Mouse (Mus musculus) intestine, embryonic 15.5 days (tissue): ENCODE results near the gene Tgm7. TPM values are rescaled to one million over a fixed set of nuclear protein-coding genes. Genes with fewer than 3 reads are reported as not detected.

Source experiments
- ATAC-seq: fragments of 200-750 bp; cut with Nextera tagmentation; 2 replicates; pipeline ENCODE4 v1.8.0; 2017; ENCODE audit warnings: moderate TSS enrichment, moderate library complexity
- H3K27ac ChIP-seq: fragments of 300-500 bp; sonication (generic); 2 replicates; pipeline ENCODE4 v1.5.1; 2015; ENCODE audit warnings: mild to moderate bottlenecking, inconsistent platforms
- H3K27me3 ChIP-seq: fragments of 300-500 bp; sonication (generic); replicated peaks from 2 replicates; pipeline ENCODE4 v1.6.1; 2015; ENCODE audit warnings: inconsistent platforms
- H3K36me3 ChIP-seq: fragments of 300-500 bp; sonication (generic); 2 replicates; pipeline ENCODE4 v1.6.1; 2015; ENCODE audit warnings: inconsistent platforms
- H3K4me1 ChIP-seq: fragments of 300-500 bp; sonication (generic); replicated peaks from 2 replicates; pipeline ENCODE4 v1.6.1; 2015; ENCODE audit warnings: inconsistent platforms
- H3K4me2 ChIP-seq: fragments of 300-500 bp; sonication (generic); replicated peaks from 2 replicates; pipeline ENCODE4 v1.6.1; 2015; ENCODE audit warnings: mild to moderate bottlenecking, inconsistent platforms
- H3K4me3 ChIP-seq: fragments of 300-500 bp; sonication (generic); replicated peaks from 2 replicates; pipeline ENCODE4 v1.5.1; 2015; ENCODE audit warnings: inconsistent platforms
- H3K9ac ChIP-seq: fragments of 300-500 bp; sonication (generic); 2 replicates; pipeline ENCODE4 v1.6.1; 2015; ENCODE audit warnings: inconsistent platforms
- H3K9me3 ChIP-seq: fragments of 300-500 bp; sonication (generic); 2 replicates; pipeline ENCODE4 v1.6.1; 2016; ENCODE audit warnings: inconsistent platforms
- WGBS: fragments of 180-500 bp; shearing (Covaris S2); methylation state at CpG from one replicate; pipeline ENCODE4 v1.1.7; 2015; 5-methylcytosine and 5-hydroxymethylcytosine counted together
- polyA plus RNA-seq: library from polyadenylated mRNA; unstranded; fragments of >200 nt; fragmentation: Nextera tagmentation; extraction: Ambion mirVana; gene quantifications from 2 replicates; pipeline ENCODE4 v1.2.1, GENCODE M21; 2015

Gene Tgm7
- 0.20 and 0.23 TPM in 2 replicates for polyA plus RNA-seq

DNA sequence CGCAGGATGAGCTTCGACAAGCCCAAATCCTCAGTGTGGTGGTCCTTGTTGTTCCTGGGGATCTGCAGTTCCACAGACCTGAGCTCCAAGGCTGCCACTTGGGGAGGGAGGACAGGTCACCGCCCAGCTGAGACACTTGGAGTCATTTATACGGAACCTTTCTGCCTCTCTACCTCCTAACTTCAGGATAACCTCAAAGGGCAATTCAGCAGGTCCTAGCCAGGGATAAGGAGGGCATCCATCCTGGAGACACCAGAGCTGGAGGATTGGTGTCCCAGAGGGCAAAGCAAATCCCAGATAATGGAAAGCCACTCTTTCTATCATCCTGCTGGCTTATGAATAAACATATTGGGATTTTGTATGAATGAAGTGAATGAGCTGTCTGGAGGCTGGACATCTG is at the start of gene Tgm7:
Gene Tgm7, minus strand, starts transcription at position 101 of the 400 bp plus-strand sequence.
- Histone ChIP-seq H3K27me3 (no peaks in the 10 kb centered on the region), H3K27ac (no peak within 1 kb of the TSS), H3K4me2 (no peak within 1 kb of the TSS), H3K4me1 (no peaks in the 10 kb centered on the region), H3K9me3 (no peaks in the 10 kb centered on the region), H3K4me3 (no peak within 1 kb of the TSS), H3K9ac (no peak within 1 kb of the TSS), H3K36me3 (no peaks in the 10 kb centered on the region)
- 82% methylated on average over 4 of the region's 4 CpGs for WGBS
- no peak for ATAC-seq

DNA sequence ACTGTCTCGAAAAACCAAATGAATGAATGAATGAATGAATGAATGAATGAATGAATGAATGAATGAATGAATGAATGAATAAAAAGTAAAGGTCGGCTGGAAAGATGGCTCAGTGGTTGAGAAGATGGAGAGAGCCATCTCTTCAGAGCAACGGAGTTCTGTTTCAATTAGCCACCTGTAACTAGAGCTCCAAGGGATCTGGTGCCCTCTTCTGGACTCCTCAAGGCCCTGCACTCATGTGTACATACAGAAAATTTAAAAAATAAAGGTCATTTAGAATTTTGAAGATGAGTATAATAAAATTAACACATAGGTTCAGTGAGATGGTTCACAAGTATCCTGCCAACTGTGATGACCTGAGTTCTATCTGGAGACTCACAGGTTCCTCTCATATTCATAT is 43.5 kb upstream of the Tgm7 start:
- no peak overlapping the region for H3K9ac ChIP-seq
- no peaks in the 10 kb centered on the region for H3K4me1 ChIP-seq
- no peaks in the 10 kb centered on the region for H3K27me3 ChIP-seq
- H3K27ac ChIP-seq, result no peak overlapping the region
- no peak for ATAC-seq
- H3K4me2 ChIP-seq, result no peak overlapping the region
- peaks cover 12% of the 10 kb centered on the region for H3K36me3 ChIP-seq
- 86% methylated on average over 3 of the region's 3 CpGs for WGBS
- H3K4me3 ChIP-seq, result no peak overlapping the region
- H3K9me3 ChIP-seq, result no peaks in the 10 kb centered on the region

DNA sequence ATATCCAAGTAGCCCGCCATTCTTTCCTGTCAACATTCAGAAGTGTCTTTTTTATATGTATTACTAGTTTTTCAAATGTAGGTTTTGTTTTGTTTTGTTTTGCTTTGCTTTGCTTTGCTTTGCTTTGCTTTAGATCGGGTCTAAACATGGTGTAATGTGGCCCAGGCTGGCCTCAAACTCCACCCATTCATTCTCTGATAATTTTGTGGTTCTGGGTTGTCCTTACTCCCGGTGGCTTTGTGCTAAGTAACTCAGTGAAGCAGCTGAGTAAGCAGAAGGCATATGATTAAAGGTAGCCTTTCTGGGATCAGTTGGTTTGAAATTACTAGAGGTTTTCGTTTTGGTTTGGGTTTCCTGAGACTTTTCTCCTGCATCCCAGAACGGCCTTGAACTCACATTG is 40.1 kb upstream of the Tgm7 start:
- H3K27me3 ChIP-seq, result no peaks in the 10 kb centered on the region
- H3K4me3 ChIP-seq, result no peak overlapping the region
- peaks cover 12% of the 10 kb centered on the region for H3K36me3 ChIP-seq
- ATAC-seq, result no peak
- H3K9ac ChIP-seq, result no peak overlapping the region
- H3K27ac ChIP-seq, result no peak overlapping the region
- H3K9me3 ChIP-seq, result no peaks in the 10 kb centered on the region
- 86% methylated on average over 5 of the region's 5 CpGs for WGBS
- H3K4me2 ChIP-seq, result no peak overlapping the region
- no peaks in the 10 kb centered on the region for H3K4me1 ChIP-seq

DNA sequence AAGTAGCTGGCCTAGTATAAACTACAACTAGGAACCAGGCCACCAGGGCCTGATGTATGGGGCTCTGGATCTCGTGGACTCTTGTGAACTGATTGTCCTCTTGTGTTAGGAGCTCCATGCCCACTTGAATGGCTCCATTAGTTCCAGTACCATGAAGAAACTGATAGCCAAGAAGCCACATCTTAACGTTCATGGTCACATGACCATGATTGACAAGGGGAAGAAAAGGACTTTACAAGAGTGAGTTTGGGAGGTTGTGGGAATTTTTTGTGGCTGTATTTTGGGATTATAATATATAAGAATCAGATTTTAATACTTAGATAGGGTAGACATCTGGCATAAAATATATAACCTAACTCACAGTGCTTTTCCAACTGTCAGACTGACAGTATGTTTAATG is 32.8 kb upstream of the Tgm7 start:
- 87% methylated on average over 2 of the region's 2 CpGs for whole genome bisulfite sequencing
- peaks cover 13% of the 10 kb centered on the region for H3K4me1 ChIP-seq
- no peak for ATAC-seq

DNA sequence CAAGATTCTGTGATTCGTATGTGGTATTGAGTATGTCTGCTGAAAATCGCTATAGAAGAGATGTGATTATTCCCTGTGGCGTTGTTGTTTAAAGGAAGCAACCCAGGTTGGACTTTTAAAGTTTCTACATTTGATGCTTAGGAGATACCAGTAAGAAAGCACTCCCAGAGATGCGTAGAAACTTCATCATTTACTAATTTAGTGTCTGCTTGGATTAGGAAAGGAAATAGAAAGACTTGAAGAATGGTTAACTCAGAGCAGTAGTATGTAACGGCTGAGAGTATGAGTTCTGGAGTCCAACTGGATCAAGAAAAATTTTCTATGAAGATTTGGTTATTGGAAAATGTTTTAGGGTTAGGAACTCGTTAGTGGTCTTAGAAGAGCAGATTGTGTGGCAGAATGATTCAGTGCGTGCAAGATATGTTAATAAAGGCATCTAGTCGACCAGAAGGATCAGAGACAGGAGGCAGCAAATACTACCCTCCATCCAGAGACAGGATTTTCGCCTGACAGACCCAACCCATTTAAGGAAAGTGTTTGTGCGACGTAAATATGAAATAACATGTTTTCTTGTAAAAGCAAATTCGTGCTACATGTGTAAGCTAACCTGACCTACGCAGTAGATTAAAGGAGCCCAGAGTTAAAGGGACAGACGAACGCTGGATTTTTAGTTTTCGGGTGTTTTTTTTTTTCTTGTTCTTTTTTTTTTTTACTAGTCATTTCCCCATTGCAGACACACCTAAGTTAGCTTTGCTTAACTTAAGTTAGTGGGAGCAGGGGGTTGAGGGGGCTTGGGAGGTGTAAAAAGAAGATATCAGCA is 31.8 kb upstream of the Tgm7 start:
- Histone ChIP-seq H3K27ac (peak overlapping the region; percentile 97; the same call in 1 of the 2 replicates), H3K4me1 (peaks cover 13% of the 10 kb centered on the region), H3K9me3 (no peaks in the 10 kb centered on the region), H3K9ac (peak overlapping the region; percentile 68), H3K4me3 (peak overlapping the region; percentile 60), H3K27me3 (no peaks in the 10 kb centered on the region), H3K36me3 (peaks cover 8% of the 10 kb centered on the region; the same call in 1 of the 2 replicates), H3K4me2 (peak overlapping the region; percentile 88)
- WGBS, result 65% methylated on average over 16 of the region's 16 CpGs
- no peak for ATAC-seq

More for the DNA sequence above, 32.8 kb upstream of the Tgm7 start:
- Histone ChIP-seq H3K4me2 (no peak overlapping the region), H3K4me3 (no peak overlapping the region), H3K9me3 (no peaks in the 10 kb centered on the region), H3K27ac (no peak overlapping the region), H3K36me3 (peaks cover 8% of the 10 kb centered on the region; the same call in 1 of the 2 replicates), H3K27me3 (no peaks in the 10 kb centered on the region), H3K9ac (no peak overlapping the region)

DNA sequence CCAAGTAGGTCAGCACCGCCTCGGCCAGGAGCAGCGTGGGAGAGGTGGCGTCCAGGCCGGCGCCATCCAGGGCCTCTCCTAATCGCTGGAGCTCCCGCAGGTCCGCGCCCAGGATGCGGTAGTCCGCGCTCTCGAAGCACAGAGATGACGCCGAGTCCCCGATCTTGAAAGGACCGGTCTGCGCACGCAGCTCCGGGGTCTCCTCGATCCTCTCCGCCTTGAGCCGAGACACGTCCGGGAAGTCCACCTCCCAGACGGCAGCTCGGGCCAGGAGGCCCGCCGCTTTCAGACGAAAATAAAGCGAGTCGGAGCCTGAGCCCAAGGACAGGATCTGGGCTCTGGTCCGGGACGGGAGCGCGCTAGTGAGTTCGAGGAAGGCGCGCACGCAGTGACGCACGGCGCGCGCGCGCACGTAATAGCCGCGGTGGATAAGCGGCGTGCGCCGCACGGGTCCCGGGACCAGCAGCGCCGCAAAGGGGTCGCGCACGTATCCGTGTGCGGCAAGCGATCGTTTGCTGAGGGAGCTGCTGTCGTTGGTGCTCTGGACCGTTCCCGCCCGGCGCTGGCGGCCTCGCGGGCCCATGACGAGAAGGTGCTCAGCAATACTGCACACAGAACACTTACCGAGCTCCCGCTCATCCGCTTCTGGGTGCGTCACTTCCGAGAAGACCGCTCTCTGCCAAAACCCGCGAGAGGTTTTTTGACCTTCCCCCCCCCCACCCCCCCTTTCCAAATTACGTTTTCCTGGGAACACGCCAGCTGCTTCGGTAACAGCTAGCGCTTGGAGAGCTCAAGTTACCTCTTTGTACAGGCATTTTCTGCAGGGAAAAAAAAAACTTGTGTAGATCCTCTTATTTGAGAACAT is 30.7 kb upstream of the Tgm7 start, which contains the start of the genes Adal and Lcmt2:
Gene Adal, plus strand, starts transcription at position 411 of the 865 bp plus-strand sequence.
Gene Lcmt2, minus strand, starts transcription at position 636 of the 865 bp plus-strand sequence.
- H3K9ac ChIP-seq, result peak within 1 kb of the TSS; percentile 68
- H3K9me3 ChIP-seq, result no peaks in the 10 kb centered on the region
- peak within 1 kb of the TSS; percentile 88 for H3K4me2 ChIP-seq
- peaks cover 13% of the 10 kb centered on the region for H3K4me1 ChIP-seq
- H3K27me3 ChIP-seq, result no peaks in the 10 kb centered on the region
- H3K36me3 ChIP-seq, result peaks cover 8% of the 10 kb centered on the region; the same call in 1 of the 2 replicates
- peak within 1 kb of the TSS; percentile 60 for H3K4me3 ChIP-seq
- peak; percentile 97 for ATAC-seq
- peak within 1 kb of the TSS; percentile 97 for H3K27ac ChIP-seq
- under 1% methylated on average over 87 of the region's 87 CpGs for WGBS

DNA sequence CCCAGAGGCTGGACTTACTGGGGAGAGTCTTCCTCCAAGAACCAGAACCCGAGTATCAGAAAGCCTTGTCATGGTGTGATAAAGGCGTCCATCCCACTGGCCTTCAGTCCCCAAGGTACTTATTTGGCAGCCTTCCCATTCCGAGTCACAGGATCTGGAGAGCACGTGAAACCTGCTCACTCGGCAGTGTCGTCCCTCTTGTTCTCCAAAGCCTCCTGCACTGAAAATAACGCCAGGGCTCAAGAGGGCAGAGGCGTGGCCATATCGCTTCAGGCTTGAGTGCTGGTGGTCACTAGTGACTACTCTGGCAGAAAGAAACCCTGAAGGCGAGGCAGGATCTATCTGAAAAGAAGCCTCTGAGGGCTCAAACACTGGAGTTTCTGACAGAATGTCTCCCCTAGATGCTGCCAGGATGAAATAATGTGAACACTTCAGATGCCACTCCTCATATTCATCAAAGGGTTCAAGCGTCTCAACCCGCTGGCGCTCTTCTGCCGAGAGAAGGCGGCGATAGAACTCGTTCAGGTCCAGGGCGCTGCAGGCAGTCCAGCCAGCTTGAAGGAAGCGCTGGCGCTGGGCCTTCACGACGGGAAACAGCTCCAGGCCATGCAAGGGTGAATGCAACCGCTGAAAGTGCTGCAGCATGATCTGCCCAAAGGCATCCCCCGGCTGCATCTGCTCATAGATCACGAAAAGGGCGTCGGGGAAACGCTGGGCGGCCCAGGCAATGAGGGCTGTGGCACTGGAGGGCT is 29.8 kb upstream of the Tgm7 start:
- 46% methylated on average over 29 of the region's 29 CpGs for WGBS

DNA sequence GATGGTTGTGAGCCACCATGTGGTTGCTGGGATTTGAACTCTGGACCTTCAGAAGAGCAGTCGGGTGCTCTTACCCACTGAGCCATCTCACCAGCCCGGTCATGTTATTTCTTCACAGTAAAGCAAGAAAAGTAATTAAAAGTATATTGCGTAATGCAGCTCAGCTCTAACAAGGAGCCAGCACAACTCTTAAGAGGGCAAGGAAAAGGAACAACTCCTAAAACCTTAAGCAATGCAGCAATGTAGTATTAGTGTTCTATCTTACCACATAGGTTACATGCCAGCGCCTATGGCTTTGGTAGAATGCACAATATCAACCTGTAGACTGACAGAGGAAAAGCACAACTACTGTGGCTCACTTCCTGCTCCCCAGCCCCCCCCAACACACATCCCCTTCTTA is 27.8 kb upstream of the Tgm7 start:
- Histone ChIP-seq H3K4me2 (no peak overlapping the region), H3K9ac (no peak overlapping the region), H3K9me3 (no peaks in the 10 kb centered on the region), H3K4me1 (peaks cover 13% of the 10 kb centered on the region), H3K27ac (no peak overlapping the region), H3K36me3 (peaks cover 8% of the 10 kb centered on the region; the same call in 1 of the 2 replicates), H3K27me3 (no peaks in the 10 kb centered on the region), H3K4me3 (no peak overlapping the region)
- 93% methylated on average over 4 of the region's 4 CpGs for WGBS
- no peak for ATAC-seq

More for the DNA sequence above, 29.8 kb upstream of the Tgm7 start:
- peaks cover 8% of the 10 kb centered on the region; the same call in 1 of the 2 replicates for H3K36me3 ChIP-seq
- ATAC-seq, result peak; percentile 1; the same call in 1 of the 2 replicates
- H3K4me3 ChIP-seq, result peak overlapping the region; percentile 60
- H3K27me3 ChIP-seq, result no peaks in the 10 kb centered on the region
- peak overlapping the region; percentile 97 for H3K27ac ChIP-seq
- H3K9ac ChIP-seq, result peak overlapping the region; percentile 68
- H3K4me2 ChIP-seq, result peak overlapping the region; percentile 88
- peaks cover 13% of the 10 kb centered on the region for H3K4me1 ChIP-seq
- H3K9me3 ChIP-seq, result no peaks in the 10 kb centered on the region

DNA sequence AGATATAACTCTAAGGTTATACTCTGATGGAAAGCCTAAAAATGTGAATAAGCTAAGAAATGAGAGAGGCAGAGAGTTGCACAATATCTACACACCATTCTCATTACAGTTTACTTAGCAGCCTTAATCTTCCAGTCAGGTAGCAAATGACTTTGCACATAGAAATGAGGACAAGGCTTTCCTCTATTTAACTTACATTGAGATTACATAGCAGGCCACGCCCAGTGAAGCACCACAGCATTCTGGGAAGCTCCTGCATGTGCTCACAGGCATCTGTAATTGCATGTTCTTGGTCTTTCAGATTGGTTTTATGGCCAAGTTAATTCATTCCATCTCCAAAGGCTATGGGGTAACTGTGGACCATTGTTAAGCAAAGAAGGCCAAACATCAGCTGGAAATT is 23.2 kb upstream of the Tgm7 start:
- WGBS, result 67% methylated on average over 1 of the region's 1 CpGs
- Histone ChIP-seq H3K9me3 (no peaks in the 10 kb centered on the region), H3K27ac (no peak overlapping the region), H3K4me2 (no peak overlapping the region), H3K27me3 (no peaks in the 10 kb centered on the region), H3K36me3 (no peaks in the 10 kb centered on the region), H3K4me3 (no peak overlapping the region), H3K4me1 (no peaks in the 10 kb centered on the region), H3K9ac (no peak overlapping the region)
- ATAC-seq, result no peak

DNA sequence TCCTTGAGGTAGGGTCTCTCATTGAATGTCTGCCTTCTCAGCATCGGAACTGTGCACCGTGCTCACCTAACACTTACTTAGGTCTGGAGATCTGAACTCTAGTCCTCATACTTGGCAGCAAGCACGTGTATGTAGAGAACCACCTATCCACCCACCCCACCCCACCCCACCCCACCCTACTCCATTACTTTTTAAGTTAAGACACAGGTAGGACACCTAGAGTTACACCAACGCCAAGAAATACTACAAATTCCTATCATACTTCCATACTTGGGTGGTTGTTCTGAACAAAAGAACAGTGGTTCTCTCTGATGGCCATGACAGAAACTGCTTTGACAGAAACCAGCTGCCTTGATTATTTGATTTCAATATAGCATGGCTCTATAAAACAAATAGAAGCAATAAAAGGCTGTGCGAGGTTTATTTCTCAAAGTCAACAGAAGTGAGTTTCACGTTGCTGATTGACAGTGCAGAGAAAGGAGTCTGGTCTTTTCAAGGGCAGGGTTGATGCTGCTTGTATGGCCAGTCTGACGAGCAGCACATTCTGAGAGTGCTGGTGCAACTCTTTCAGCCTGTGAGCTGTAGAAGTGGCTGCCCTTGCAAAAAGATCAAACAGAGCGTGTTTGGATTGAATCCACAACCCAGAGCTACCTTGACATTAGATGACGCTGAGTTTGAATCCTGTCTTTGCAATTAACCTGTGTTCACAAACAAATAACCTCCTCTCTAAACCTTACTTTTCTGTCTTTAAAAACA is 19.4 kb upstream of the Tgm7 start:
- Histone ChIP-seq H3K36me3 (no peaks in the 10 kb centered on the region), H3K9me3 (no peaks in the 10 kb centered on the region), H3K9ac (no peak overlapping the region), H3K27ac (no peak overlapping the region), H3K4me2 (no peak overlapping the region), H3K4me1 (no peaks in the 10 kb centered on the region), H3K4me3 (no peak overlapping the region), H3K27me3 (no peaks in the 10 kb centered on the region)
- ATAC-seq, result no peak
- WGBS, result 56% methylated on average over 9 of the region's 9 CpGs

DNA sequence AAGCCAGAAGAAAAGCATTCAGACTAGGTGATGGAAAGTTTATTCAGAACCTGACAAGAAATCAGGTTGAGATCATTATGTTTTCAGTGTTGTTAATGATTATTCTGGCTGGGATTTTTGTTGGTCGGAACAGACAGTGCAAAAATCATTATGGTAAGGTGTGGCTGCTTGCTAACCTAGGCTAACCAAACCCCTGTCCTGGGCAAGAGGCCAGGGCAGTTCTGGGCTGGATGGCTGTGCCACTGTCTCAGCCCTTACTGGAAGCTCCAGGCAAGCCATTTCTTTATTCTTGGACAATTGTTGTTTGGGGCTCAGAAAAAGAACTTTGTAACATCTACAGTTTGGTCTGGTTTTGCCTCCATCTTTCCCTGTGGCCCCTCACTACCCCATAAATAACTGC is 17.9 kb upstream of the Tgm7 start:
- no peaks in the 10 kb centered on the region for H3K36me3 ChIP-seq
- H3K4me1 ChIP-seq, result no peaks in the 10 kb centered on the region
- no peak overlapping the region for H3K4me2 ChIP-seq
- no peak overlapping the region for H3K27ac ChIP-seq
- H3K9ac ChIP-seq, result no peak overlapping the region
- 60% methylated on average over 1 of the region's 1 CpGs for WGBS
- ATAC-seq, result no peak
- H3K4me3 ChIP-seq, result no peak overlapping the region
- H3K9me3 ChIP-seq, result no peaks in the 10 kb centered on the region
- no peaks in the 10 kb centered on the region for H3K27me3 ChIP-seq
